Mouse (Mus musculus) G1E (cell line): ENCODE measurements around the gene Ss18l2.

Source experiments
- CTCF ChIP-seq: IDR thresholded peaks from 2 replicates; pipeline ENCODE4 v1.5.1; 2012; ENCODE audit warnings: low read depth, low read length, inconsistent platforms, mixed read lengths
- TAL1 ChIP-seq: conservative IDR thresholded peaks from 2 replicates; pipeline ENCODE4 v1.6.1; 2012; ENCODE audit warnings: low read depth, low read length, inconsistent platforms, mixed read lengths

DNA sequence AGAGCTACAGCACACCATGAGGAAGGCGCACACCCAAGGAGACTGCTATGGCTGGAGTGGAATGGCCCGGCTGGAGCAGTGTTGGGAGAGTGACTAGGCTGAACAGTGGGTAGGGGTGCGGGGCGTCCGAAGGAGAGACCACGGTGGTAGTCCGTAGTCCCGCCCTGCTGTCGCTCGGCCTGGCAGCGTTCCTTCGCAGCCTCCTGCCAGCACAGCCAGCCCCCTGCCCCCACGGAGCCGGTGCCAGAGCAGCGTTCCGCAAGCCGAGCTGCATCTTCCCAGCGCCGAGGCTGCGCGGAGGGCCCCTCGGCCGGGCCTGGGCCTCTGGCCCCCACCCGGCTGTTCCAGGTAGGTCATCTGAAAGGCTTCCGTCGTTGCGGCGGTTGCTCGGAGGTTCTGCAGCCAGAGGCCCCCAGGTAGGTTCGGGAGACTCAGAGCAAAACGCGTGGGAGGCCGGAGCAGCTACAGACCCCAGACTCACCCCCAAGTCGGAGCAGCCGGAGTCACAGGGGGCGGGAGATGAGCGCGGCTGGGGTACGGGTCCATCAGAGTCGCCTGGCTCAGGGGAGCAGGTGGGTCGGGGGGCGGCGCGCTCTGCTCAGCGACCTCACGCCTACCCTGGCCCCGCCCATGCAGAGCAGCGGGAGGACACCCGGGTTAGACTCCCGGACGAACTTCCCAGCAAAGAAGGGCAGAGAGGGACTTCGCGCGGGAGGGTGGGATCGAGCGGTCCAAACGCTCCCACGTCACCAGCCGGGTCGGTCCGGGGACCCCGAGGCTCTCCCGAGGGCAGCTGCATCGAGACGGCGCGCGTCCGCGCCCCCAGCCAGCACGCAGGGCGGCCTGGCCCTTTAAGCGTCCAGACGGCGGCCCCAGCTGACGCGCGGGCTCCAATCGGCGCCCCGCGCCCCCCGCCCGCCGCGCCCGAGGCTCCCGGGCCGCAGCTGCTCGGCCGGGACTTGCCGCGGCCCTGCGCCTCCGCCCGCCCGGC, 49.3 kb downstream of the Ss18l2 start, which contains the start of gene Zfp651:
- no peak for TF ChIP-seq CTCF
- TF ChIP-seq TAL1, result no peak
